Mouse (Mus musculus) kidney, embryonic 16.5 days (tissue): ENCODE measurements around the gene Grm1. TPM values are rescaled to one million over a fixed set of nuclear protein-coding genes. Genes with fewer than 3 reads are reported as not detected.
"Not testable (repeated sequence)": the region's sequence is repeated elsewhere in the genome, so short reads cannot be mapped to it uniquely, and the experiment has no call there.

Experiments
- ATAC-seq: fragments of 200-750 bp; cut with Nextera tagmentation; 2 replicates; pipeline ENCODE4 v1.8.0; 2017; ENCODE audit warnings: moderate TSS enrichment; ENCODE audit not compliant: low FRiP score, low TSS enrichment
- H3K27ac ChIP-seq: fragments of 300-500 bp; sonication (generic); 2 replicates; pipeline ENCODE4 v1.5.1; 2014; ENCODE audit warnings: low read length
- H3K27me3 ChIP-seq: fragments of 300-500 bp; sonication (generic); 2 replicates; pipeline ENCODE4 v1.6.1; 2014; ENCODE audit warnings: low read length, control low read depth, mixed read lengths; ENCODE audit not compliant: insufficient read depth
- H3K36me3 ChIP-seq: fragments of 300-500 bp; sonication (generic); 2 replicates; pipeline ENCODE4 v1.6.1; 2014; ENCODE audit warnings: low read length, control low read depth, mixed read lengths; ENCODE audit not compliant: insufficient read depth
- H3K4me1 ChIP-seq: fragments of 300-500 bp; sonication (generic); 2 replicates; pipeline ENCODE4 v1.6.1; 2014; ENCODE audit warnings: low read length, control low read depth, mixed read lengths; ENCODE audit not compliant: insufficient read depth
- H3K4me2 ChIP-seq: fragments of 300-500 bp; sonication (generic); replicated peaks from 2 replicates; pipeline ENCODE4 v1.6.1; 2014; ENCODE audit warnings: low read depth, low read length
- H3K4me3 ChIP-seq: fragments of 300-500 bp; sonication (generic); 2 replicates; pipeline ENCODE4 v1.5.1; 2014; ENCODE audit warnings: mild to moderate bottlenecking, low read length
- H3K9ac ChIP-seq: fragments of 300-500 bp; sonication (generic); replicated peaks from 2 replicates; pipeline ENCODE4 v1.6.1; 2014; ENCODE audit warnings: low read length
- H3K9me3 ChIP-seq: fragments of 300-500 bp; sonication (generic); 2 replicates; pipeline ENCODE4 v1.6.1; 2016; ENCODE audit warnings: low read length, control low read depth
- WGBS: fragments of 180-500 bp; shearing (Covaris S2); extraction: QIAGEN DNeasy Blood & Tissue Kit; methylation state at CpG from one replicate; pipeline ENCODE4 v1.1.7; 2014; 5-methylcytosine and 5-hydroxymethylcytosine counted together
- polyA plus RNA-seq: library from polyadenylated mRNA; unstranded; fragments of >200 nt; fragmentation: Nextera tagmentation; extraction: Ambion mirVana; gene quantifications from 2 replicates; pipeline ENCODE4 v1.2.1, GENCODE M21; 2015

The Grm1 gene
- polyA plus RNA-seq, 1 experiment from 2014 or later = not detected

DNA sequence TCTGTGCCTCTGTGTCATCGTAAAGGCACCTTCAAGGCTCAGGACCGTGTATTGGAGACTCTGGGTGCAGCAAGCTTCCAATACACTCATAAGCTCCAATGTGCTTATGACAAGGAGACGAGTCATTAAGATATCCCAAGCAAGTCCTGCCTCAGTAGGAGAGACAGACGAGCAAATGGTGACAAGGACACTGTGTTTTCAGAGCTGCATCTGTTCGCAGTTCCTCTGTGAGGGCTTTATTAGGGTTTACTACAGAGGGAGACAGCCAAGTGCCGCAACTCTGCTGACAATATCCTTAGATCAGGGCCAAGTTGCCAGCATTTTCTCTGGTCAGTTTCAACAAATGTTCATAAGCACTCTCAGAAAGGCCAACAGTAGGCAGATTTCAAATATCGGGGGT is 32.8 kb downstream of the Grm1 start:
- 64% methylated on average over 7 of the region's 7 CpGs for WGBS
- no peaks in the 10 kb centered on the region for H3K9me3 ChIP-seq
- no peak for ATAC-seq

DNA sequence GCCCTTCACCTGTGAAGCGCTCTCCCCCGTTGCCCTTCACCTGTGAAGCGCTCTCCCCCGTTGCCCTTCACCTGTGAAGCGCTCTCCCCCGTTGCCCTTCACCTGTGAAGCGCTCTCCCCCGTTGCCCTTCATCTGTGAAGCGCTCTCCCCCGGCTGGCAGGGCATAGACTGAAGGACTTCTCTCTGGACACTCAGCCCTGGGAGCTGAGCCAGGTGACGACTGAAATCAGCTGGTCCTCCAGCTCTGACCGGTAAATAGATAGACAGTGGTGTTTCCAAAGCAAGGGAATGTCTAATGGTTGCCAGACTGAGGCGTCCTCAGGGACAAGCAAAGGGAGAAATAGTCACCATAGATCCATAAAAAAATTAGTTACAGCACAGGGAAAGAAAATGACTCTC is 36.7 kb downstream of the Grm1 start:
- H3K4me3 ChIP-seq, H3K4me2 ChIP-seq, H3K9me3 ChIP-seq, ATAC-seq, H3K36me3 ChIP-seq, H3K4me1 ChIP-seq, H3K27me3 ChIP-seq, H3K27ac ChIP-seq, H3K9ac ChIP-seq: not testable (repeated sequence)
- 52% methylated on average over 11 of the region's 13 CpGs for WGBS

More for the DNA sequence above, 32.8 kb downstream of the Grm1 start:
- Histone ChIP-seq H3K4me1 (no peaks in the 10 kb centered on the region), H3K27ac (no peak overlapping the region), H3K4me2 (no peak overlapping the region), H3K4me3 (no peak overlapping the region), H3K9ac (no peak overlapping the region), H3K27me3 (no peaks in the 10 kb centered on the region), H3K36me3 (no peaks in the 10 kb centered on the region)

DNA sequence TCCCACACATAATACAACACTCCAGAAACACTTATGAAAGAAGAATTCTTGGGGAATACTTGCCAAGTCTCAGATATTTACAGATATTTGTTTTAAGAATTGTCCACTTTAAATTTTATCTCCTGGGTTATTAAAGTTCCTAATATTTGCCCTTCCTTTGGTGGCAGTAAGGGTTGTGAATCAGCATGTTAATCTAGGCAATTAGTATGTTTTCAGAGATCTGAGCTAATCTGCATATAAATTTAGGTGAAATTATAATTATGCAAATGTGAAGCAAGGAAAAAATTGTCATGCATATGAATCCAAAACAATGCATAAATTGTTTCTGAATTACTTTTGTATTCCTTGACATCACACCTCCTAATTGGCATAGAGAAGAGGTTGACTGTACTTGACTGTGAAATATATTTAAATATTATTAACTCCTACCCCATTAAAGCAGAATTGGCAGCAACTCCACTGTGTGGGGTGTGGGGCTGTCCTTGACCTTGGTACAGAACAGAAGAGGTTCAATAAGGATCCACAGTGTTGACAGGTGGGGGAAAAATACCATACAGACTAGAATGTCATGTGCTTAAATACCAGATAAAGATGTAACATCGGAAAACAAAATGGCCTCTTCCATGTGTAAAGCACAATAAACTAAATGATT is 37.6 kb downstream of the Grm1 start:
- ATAC-seq = no peak
- no peaks in the 10 kb centered on the region for H3K27me3 ChIP-seq
- WGBS = 95% methylated on average over 1 of the region's 1 CpGs
- no peaks in the 10 kb centered on the region for H3K9me3 ChIP-seq
- no peak overlapping the region for H3K4me2 ChIP-seq
- no peaks in the 10 kb centered on the region for H3K36me3 ChIP-seq
- H3K4me1 ChIP-seq = no peaks in the 10 kb centered on the region
- H3K9ac ChIP-seq = no peak overlapping the region
- H3K27ac ChIP-seq = no peak overlapping the region
- no peak overlapping the region for H3K4me3 ChIP-seq

DNA sequence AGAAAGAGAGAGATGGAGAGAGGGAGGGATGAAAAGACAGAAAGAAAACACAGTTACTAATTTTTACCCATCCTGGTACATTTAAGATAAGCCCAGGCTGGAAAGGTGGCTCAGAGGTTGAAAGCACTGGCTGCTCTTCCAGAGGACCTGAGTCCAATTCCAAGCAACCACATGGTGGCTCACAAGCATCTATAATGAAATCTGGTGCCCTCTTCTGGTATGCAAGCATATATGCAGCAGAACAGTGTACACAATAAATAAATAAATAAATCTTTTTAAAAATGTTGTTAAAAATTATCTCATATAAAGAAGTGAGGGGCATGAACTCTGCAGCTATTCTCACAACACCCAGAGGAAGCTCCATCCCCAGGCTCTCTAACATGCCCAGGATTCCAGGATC is 42.8 kb downstream of the Grm1 start:
- no peak overlapping the region for H3K9ac ChIP-seq
- no peak for ATAC-seq
- no peak overlapping the region for H3K4me3 ChIP-seq
- H3K27me3 ChIP-seq = no peaks in the 10 kb centered on the region
- no peak overlapping the region for H3K4me2 ChIP-seq
- H3K4me1 ChIP-seq = no peaks in the 10 kb centered on the region
- H3K36me3 ChIP-seq = no peaks in the 10 kb centered on the region
- H3K9me3 ChIP-seq = no peaks in the 10 kb centered on the region
- H3K27ac ChIP-seq = no peak overlapping the region

DNA sequence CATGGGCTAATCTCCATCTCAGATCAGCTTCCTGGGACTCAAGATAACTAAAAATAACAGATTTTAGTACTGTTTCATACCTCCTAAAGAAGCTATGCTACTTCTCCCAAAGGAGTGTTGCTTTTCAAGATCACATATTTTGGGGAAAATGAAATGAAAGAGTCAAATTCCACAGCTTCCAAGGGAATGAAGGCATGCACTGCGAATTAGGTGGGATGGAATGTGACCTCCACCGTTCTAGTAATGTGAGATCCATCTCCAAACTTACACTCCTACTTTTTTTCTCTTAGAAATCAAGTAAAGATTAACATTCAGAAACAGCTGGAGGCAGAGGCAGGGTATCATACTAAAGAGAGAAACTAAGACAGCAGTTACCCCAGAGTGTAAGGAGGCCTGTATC is 49.9 kb downstream of the Grm1 start:
- Histone ChIP-seq H3K9me3 (no peaks in the 10 kb centered on the region), H3K36me3 (no peaks in the 10 kb centered on the region), H3K4me2 (no peak overlapping the region), H3K4me3 (no peak overlapping the region), H3K27me3 (no peaks in the 10 kb centered on the region), H3K4me1 (no peaks in the 10 kb centered on the region), H3K9ac (no peak overlapping the region), H3K27ac (no peak overlapping the region)
- ATAC-seq = no peak
- 32% methylated on average over 2 of the region's 2 CpGs for WGBS

DNA sequence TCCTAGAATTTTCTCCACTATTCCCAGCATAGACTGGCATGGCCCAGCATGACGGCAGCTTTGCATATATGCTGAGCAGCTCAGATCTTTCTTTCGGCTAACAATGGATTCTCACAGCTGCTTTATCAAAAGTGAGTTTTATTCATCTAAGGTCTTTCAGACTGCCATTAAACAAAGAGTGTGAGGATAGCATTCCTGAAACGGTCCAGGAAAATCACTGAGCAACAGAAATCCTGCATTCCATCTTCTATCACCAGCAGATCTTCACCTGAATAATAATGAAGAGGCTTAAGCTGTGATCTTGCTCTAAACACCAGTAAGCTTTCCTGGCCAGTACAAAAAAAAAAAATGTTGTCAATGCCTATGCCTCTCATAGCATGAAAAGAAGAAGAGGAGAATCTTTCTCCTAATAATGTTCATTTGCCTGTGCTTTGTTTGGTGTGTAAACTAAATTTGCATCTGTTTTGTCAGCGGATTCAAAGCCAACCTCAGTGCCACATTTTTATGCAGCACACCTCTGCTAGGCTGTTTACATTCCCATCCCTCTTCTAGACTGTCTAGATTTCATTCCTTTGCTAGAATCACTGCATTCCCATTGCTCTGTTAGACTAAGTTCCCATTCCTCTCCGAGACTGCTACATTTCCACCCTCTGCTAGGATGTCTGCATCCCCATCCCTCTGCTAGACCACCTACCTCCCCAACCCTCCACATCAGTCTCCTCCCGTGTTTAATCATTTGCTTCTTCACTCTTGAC is 56.2 kb downstream of the Grm1 start:
- Histone ChIP-seq H3K4me2 (no peak overlapping the region), H3K9ac (no peak overlapping the region), H3K36me3 (no peaks in the 10 kb centered on the region), H3K27me3 (no peaks in the 10 kb centered on the region), H3K9me3 (no peaks in the 10 kb centered on the region), H3K4me3 (no peak overlapping the region), H3K27ac (no peak overlapping the region), H3K4me1 (no peaks in the 10 kb centered on the region)
- no peak for ATAC-seq
- 58% methylated on average over 6 of the region's 6 CpGs for WGBS

DNA sequence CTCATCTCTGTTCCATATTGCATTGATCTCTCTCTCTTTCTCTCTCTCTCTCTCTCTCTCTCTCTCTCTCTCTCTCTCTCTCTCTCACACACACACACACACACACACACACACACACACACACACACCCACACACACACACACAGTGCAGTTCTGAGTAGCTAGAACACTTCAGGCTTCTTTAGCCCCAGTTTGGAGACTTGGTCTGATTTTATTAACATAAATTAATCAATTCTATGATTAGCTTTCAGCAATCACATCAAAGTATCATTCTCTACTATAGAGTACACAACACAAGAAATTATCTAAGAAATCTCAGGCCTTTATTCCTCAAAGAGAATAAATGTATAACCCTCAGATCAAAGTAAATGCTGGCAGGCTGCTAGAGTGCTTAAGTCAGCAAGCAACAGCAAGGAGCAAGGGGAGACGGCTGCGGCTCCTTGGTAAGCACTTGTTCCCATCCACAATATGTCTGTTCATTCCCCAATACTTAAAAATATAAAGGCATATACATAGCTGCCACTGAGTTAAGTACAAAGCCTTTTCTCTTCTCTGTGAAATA is 63.1 kb downstream of the Grm1 start:
- WGBS = 70% methylated on average over 2 of the region's 2 CpGs
- H3K4me1 ChIP-seq = no peaks in the 10 kb centered on the region

DNA sequence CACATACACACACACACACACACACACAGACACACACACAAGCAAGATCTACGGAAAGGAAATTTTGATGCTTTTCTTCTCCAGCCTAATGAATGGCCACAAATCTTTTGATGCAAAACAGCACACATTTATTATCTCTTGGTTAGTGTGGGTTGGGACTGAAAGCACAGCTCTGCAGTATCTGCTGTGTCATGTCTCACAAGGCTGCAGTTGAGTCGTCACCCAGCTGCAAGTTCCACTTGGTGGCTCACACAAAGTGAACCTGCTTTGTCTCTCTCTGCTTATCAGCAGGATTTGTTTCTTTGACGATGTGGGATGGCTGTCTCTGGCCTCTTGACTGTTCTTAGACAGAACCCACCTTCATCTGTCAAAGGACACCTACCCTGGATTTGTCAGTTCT is 68.5 kb downstream of the Grm1 start:
- H3K27me3 ChIP-seq = no peaks in the 10 kb centered on the region
- no peak overlapping the region for H3K27ac ChIP-seq
- no peak overlapping the region for H3K4me3 ChIP-seq
- WGBS = 59% methylated on average over 3 of the region's 3 CpGs
- H3K36me3 ChIP-seq = no peaks in the 10 kb centered on the region
- H3K4me2 ChIP-seq = no peak overlapping the region
- no peak for ATAC-seq
- H3K9ac ChIP-seq = no peak overlapping the region
- H3K4me1 ChIP-seq = no peaks in the 10 kb centered on the region
- no peaks in the 10 kb centered on the region for H3K9me3 ChIP-seq

More for the DNA sequence above, 63.1 kb downstream of the Grm1 start:
- Histone ChIP-seq H3K9me3 (no peaks in the 10 kb centered on the region), H3K4me2 (no peak overlapping the region), H3K27ac (no peak overlapping the region), H3K27me3 (no peaks in the 10 kb centered on the region), H3K9ac (no peak overlapping the region), H3K4me3 (no peak overlapping the region), H3K36me3 (no peaks in the 10 kb centered on the region)
- ATAC-seq = no peak

DNA sequence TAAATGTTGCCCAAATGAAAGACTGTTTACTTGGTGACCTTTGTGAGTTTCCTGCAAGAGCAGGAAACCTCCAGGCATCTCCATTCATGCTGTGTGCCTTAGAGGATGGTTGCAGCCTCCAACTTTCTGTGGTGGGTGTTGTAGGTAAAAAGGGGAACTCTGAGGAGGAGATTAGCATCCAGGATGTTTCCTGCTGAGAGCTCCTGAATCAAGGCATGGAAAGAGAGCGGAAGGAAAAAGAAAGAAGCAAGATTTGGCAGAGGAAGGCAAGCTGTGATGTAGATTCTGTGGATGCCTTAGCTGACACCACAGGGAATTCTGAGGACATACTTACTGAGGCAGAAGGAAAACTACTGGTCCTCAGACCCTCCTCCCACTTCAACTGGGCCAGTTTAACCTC is 85.4 kb downstream of the Grm1 start:
- no peak overlapping the region for H3K4me3 ChIP-seq
- H3K36me3 ChIP-seq = no peaks in the 10 kb centered on the region
- H3K9ac ChIP-seq = no peak overlapping the region
- H3K27me3 ChIP-seq = no peaks in the 10 kb centered on the region
- no peaks in the 10 kb centered on the region for H3K4me1 ChIP-seq
- 69% methylated on average over 1 of the region's 1 CpGs for WGBS
- no peaks in the 10 kb centered on the region for H3K9me3 ChIP-seq
- no peak overlapping the region for H3K27ac ChIP-seq
- H3K4me2 ChIP-seq = no peak overlapping the region
- no peak for ATAC-seq

DNA sequence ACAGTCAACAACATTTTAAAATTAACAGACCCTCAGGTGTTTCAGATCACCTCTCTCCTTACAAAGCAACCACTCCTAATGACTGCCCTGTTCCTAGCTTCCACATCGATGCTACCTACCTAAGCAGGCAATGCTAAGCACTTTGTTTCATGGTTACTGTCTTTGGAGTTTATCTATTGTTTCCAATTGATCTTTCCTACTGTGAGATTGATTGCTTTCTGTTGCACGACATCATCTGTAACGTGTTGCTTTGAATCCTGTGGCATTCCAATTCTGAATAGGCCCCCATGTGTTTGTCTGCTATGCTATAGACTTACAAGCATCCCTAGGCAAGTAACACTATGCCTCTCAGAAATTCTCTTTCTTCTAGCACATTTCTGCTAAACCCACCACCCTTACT is 90.4 kb downstream of the Grm1 start:
- Histone ChIP-seq H3K4me3 (no peak overlapping the region), H3K27ac (no peak overlapping the region), H3K27me3 (no peaks in the 10 kb centered on the region), H3K9me3 (no peaks in the 10 kb centered on the region), H3K36me3 (no peaks in the 10 kb centered on the region), H3K9ac (no peak overlapping the region), H3K4me1 (no peaks in the 10 kb centered on the region), H3K4me2 (no peak overlapping the region)
- ATAC-seq = no peak
- 87% methylated on average over 3 of the region's 3 CpGs for WGBS
